Mouse (Mus musculus): ENCODE data around the gene Gria1. TPM values are rescaled to one million over a fixed set of nuclear protein-coding genes. Genes with fewer than 3 reads are reported as not detected.

Gria1 gene
- polyA plus RNA-seq, 1 experiment = 0.01 TPM

- Histone ChIP-seq H3K36me3 (ENCODE audit: control insufficient read depth, insufficient read depth, low read length) (no peaks in the 10 kb centered on the region), H3K4me3 (ENCODE audit: extremely low read depth, insufficient read depth, insufficient read length) (no peak overlapping the region), H3K27ac (ENCODE audit: insufficient read depth, low read length) (no peak overlapping the region), H3K27me3 (ENCODE audit: control insufficient read depth, insufficient read depth, low read length) (no peaks in the 10 kb centered on the region), H3K4me1 (ENCODE audit: control insufficient read depth, insufficient read depth, insufficient read length) (no peaks in the 10 kb centered on the region)
- DNase-seq (ENCODE audit: low read depth in 1 of 2, low spot score in 2 of 2) = no peak
- TF ChIP-seq POLR2A (IDR thresholded peaks at IDR 0.05; ENCODE audit: low read depth, low read length) = no peak
- no peak for TF ChIP-seq CTCF (IDR thresholded peaks at IDR 0.05; ENCODE audit: extremely low read depth, insufficient read depth, insufficient read length, insufficient replicate concordance)
- 84% methylated on average over 2 of the region's 2 CpGs for WGBS
These were observed 287.1 kb downstream of the Gria1 start for GRCm38 (mm10) chr11:57298263-57298662.

GRCm38 (mm10) chr11:57298665-57299064 is 287.5 kb downstream of the Gria1 start:
- Histone ChIP-seq H3K36me3 (ENCODE audit: control insufficient read depth, insufficient read depth, low read length) (no peaks in the 10 kb centered on the region), H3K4me1 (ENCODE audit: control insufficient read depth, insufficient read depth, insufficient read length) (no peaks in the 10 kb centered on the region), H3K4me3 (ENCODE audit: extremely low read depth, insufficient read depth, insufficient read length) (no peak overlapping the region), H3K27me3 (ENCODE audit: control insufficient read depth, insufficient read depth, low read length) (no peaks in the 10 kb centered on the region), H3K27ac (ENCODE audit: insufficient read depth, low read length) (no peak overlapping the region)
- no peak for DNase-seq (ENCODE audit: low read depth in 1 of 2, low spot score in 2 of 2)
- TF ChIP-seq POLR2A (IDR thresholded peaks at IDR 0.05; ENCODE audit: low read depth, low read length) (no peak), CTCF (IDR thresholded peaks at IDR 0.05; ENCODE audit: extremely low read depth, insufficient read depth, insufficient read length, insufficient replicate concordance) (no peak)

- no peak for DNase-seq (ENCODE audit: low read depth in 1 of 2, low spot score in 2 of 2)
- H3K36me3 ChIP-seq (ENCODE audit: control insufficient read depth, insufficient read depth, low read length) = no peaks in the 10 kb centered on the region
- H3K4me3 ChIP-seq (ENCODE audit: extremely low read depth, insufficient read depth, insufficient read length) = no peak overlapping the region
- no peak for TF ChIP-seq CTCF (IDR thresholded peaks at IDR 0.05; ENCODE audit: extremely low read depth, insufficient read depth, insufficient read length, insufficient replicate concordance)
- TF ChIP-seq POLR2A (IDR thresholded peaks at IDR 0.05; ENCODE audit: low read depth, low read length) = no peak
- WGBS = 95% methylated on average over 1 of the region's 1 CpGs
- no peaks in the 10 kb centered on the region for H3K4me1 ChIP-seq (ENCODE audit: control insufficient read depth, insufficient read depth, insufficient read length)
- no peaks in the 10 kb centered on the region for H3K27me3 ChIP-seq (ENCODE audit: control insufficient read depth, insufficient read depth, low read length)
- no peak overlapping the region for H3K27ac ChIP-seq (ENCODE audit: insufficient read depth, low read length)
These were observed 292.4 kb downstream of the Gria1 start for GRCm38 (mm10) chr11:57303602-57304001.

- H3K4me3 ChIP-seq (ENCODE audit: extremely low read depth, insufficient read depth, insufficient read length) = no peak overlapping the region
- no peaks in the 10 kb centered on the region for H3K36me3 ChIP-seq (ENCODE audit: control insufficient read depth, insufficient read depth, low read length)
- H3K27ac ChIP-seq (ENCODE audit: insufficient read depth, low read length) = no peak overlapping the region
- TF ChIP-seq CTCF (IDR thresholded peaks at IDR 0.05; ENCODE audit: extremely low read depth, insufficient read depth, insufficient read length, insufficient replicate concordance) (no peak), POLR2A (IDR thresholded peaks at IDR 0.05; ENCODE audit: low read depth, low read length) (no peak)
- no peaks in the 10 kb centered on the region for H3K27me3 ChIP-seq (ENCODE audit: control insufficient read depth, insufficient read depth, low read length)
- 76% methylated on average over 2 of the region's 2 CpGs for WGBS
- no peak for DNase-seq (ENCODE audit: low read depth in 1 of 2, low spot score in 2 of 2)
- no peaks in the 10 kb centered on the region for H3K4me1 ChIP-seq (ENCODE audit: control insufficient read depth, insufficient read depth, insufficient read length)
These were observed 294.9 kb downstream of the Gria1 start for GRCm38 (mm10) chr11:57306116-57306515.

- H3K27me3 ChIP-seq (ENCODE audit: control insufficient read depth, insufficient read depth, low read length) = no peaks in the 10 kb centered on the region
- no peaks in the 10 kb centered on the region for H3K4me1 ChIP-seq (ENCODE audit: control insufficient read depth, insufficient read depth, insufficient read length)
- H3K27ac ChIP-seq (ENCODE audit: insufficient read depth, low read length) = no peak overlapping the region
- no peak for DNase-seq (ENCODE audit: low read depth in 1 of 2, low spot score in 2 of 2)
- TF ChIP-seq CTCF (IDR thresholded peaks at IDR 0.05; ENCODE audit: extremely low read depth, insufficient read depth, insufficient read length, insufficient replicate concordance) (no peak), POLR2A (IDR thresholded peaks at IDR 0.05; ENCODE audit: low read depth, low read length) (no peak)
- 88% methylated on average over 1 of the region's 1 CpGs for WGBS
- H3K4me3 ChIP-seq (ENCODE audit: extremely low read depth, insufficient read depth, insufficient read length) = no peak overlapping the region
- no peaks in the 10 kb centered on the region for H3K36me3 ChIP-seq (ENCODE audit: control insufficient read depth, insufficient read depth, low read length)
These were observed 295.7 kb downstream of the Gria1 start for GRCm38 (mm10) chr11:57306892-57307291.

- Histone ChIP-seq H3K27ac (ENCODE audit: insufficient read depth, low read length) (no peak overlapping the region), H3K27me3 (ENCODE audit: control insufficient read depth, insufficient read depth, low read length) (no peaks in the 10 kb centered on the region), H3K4me3 (ENCODE audit: extremely low read depth, insufficient read depth, insufficient read length) (no peak overlapping the region), H3K4me1 (ENCODE audit: control insufficient read depth, insufficient read depth, insufficient read length) (no peaks in the 10 kb centered on the region), H3K36me3 (ENCODE audit: control insufficient read depth, insufficient read depth, low read length) (no peaks in the 10 kb centered on the region)
- DNase-seq (ENCODE audit: low read depth in 1 of 2, low spot score in 2 of 2) = no peak
- 79% methylated on average over 3 of the region's 3 CpGs for WGBS
- TF ChIP-seq CTCF (IDR thresholded peaks at IDR 0.05; ENCODE audit: extremely low read depth, insufficient read depth, insufficient read length, insufficient replicate concordance) = no peak
- no peak for TF ChIP-seq POLR2A (IDR thresholded peaks at IDR 0.05; ENCODE audit: low read depth, low read length)
These were observed 305.9 kb downstream of the Gria1 start for GRCm38 (mm10) chr11:57317063-57317462.

- Histone ChIP-seq H3K4me1 (ENCODE audit: control insufficient read depth, insufficient read depth, insufficient read length) (no peaks in the 10 kb centered on the region), H3K27ac (ENCODE audit: insufficient read depth, low read length) (no peak overlapping the region), H3K4me3 (ENCODE audit: extremely low read depth, insufficient read depth, insufficient read length) (no peak overlapping the region), H3K27me3 (ENCODE audit: control insufficient read depth, insufficient read depth, low read length) (no peaks in the 10 kb centered on the region), H3K36me3 (ENCODE audit: control insufficient read depth, insufficient read depth, low read length) (no peaks in the 10 kb centered on the region)
- no peak for TF ChIP-seq CTCF (IDR thresholded peaks at IDR 0.05; ENCODE audit: extremely low read depth, insufficient read depth, insufficient read length, insufficient replicate concordance)
- TF ChIP-seq POLR2A (IDR thresholded peaks at IDR 0.05; ENCODE audit: low read depth, low read length) = no peak
- 84% methylated on average over 13 of the region's 13 CpGs for WGBS
- no peak for DNase-seq (ENCODE audit: low read depth in 1 of 2, low spot score in 2 of 2)
These were observed 306.3 kb downstream of the Gria1 start for GRCm38 (mm10) chr11:57317478-57317877.
